ENCODE assay signal across 9 mouse cellular contexts in the genomic region with DNA sequence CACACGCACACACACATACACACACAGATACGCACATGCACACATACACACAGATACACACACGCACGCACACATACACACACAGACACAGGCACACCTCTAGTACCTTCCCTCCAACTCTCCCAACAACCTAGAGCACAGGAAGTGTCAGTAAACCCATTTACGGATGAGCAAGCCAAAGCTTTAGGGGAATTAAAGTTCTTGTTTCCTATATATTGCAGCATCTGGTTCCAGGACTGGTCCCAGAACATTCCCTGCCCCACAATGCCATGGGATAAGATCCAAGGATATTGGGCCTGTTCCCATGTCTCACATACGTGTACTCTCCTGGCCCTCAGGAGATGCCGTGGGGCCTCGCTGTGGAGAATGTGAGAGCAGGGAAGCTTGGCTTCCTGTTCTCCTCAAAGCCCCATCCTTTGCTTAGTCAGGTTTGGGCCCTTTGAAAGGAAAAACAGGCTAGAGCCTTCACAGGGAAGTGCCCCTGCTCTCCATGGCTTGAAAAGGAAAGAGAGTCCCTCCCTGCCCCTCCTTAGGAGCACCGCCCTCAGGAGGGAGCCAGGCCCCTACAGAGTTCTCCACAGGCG.
DNase-seq lines count a peak whose midpoint lies in the region; ATAC-seq and TF ChIP-seq lines count a peak whose summit lies in the region.
"Had no signal": no experiment of that assay in that cellular context is flagged by ENCODE, and none has a peak within 500 bp of the region (broad histone marks: within the 10 kb centered on the region; RNA-seq: fewer than 3 reads in every experiment).

No protein-coding gene starts in this region.

- peaks cover 52% of the 10 kb centered on the region for H3K4me1 ChIP-seq in heart, embryonic 13.5 days
- peaks cover 23% of the 10 kb centered on the region for H3K4me1 ChIP-seq in lung, embryonic 14.5 days (ENCODE audit: insufficient read depth)
- peaks cover 33% of the 10 kb centered on the region for H3K4me1 ChIP-seq in intestine, embryonic 15.5 days (replicated peaks)
- peaks cover 16% of the 10 kb centered on the region for H3K4me1 ChIP-seq in stomach, embryonic 14.5 days (ENCODE audit: control insufficient read depth, insufficient read depth, low read length)

- H3K27me3 ChIP-seq in heart, embryonic 13.5 days (replicated peaks) = no peaks in the 10 kb centered on the region
- no peaks in the 10 kb centered on the region for H3K27me3 ChIP-seq in lung, embryonic 14.5 days (ENCODE audit: insufficient read depth, low read length)
- no peaks in the 10 kb centered on the region for H3K27me3 ChIP-seq in intestine, embryonic 15.5 days (replicated peaks)
- H3K27me3 ChIP-seq in stomach, embryonic 14.5 days (ENCODE audit: control insufficient read depth, insufficient read depth, low read length) = no peaks in the 10 kb centered on the region
- H3K27me3 ChIP-seq: hindbrain, embryonic 12.5 days had no signal

- H3K4me3 ChIP-seq in heart, embryonic 13.5 days = no peak overlapping the region
- no peak overlapping the region for H3K4me3 ChIP-seq in lung, embryonic 14.5 days (ENCODE audit: low read depth, low read length)
- H3K4me3 ChIP-seq in intestine, embryonic 15.5 days (replicated peaks) = no peak overlapping the region
- H3K4me3 ChIP-seq in stomach, embryonic 14.5 days (ENCODE audit: low read depth, low read length) = no peak overlapping the region
- H3K4me3 ChIP-seq: hindbrain, embryonic 12.5 days had no signal

- DNase-seq in heart, postnatal 36 days = no peak
- DNase-seq in lung, embryonic 14.5 days = peak; percentile 23
- no peak for DNase-seq in lung, postnatal 10 days
- DNase-seq in B cell, adult 2 months = no peak
- DNase-seq in spleen, postnatal 4 days (ENCODE audit: low spot score in 2 of 2) = no peak

- peak overlapping the region; percentile 37; the same call in 1 of the 2 replicates for H3K27ac ChIP-seq in heart, embryonic 13.5 days (replicated peaks)
- H3K27ac ChIP-seq in lung, embryonic 14.5 days (ENCODE audit: low read depth) = peak overlapping the region; percentile 54; the same call in 1 of the 2 replicates
- peak overlapping the region; percentile 76 for H3K27ac ChIP-seq in intestine, embryonic 15.5 days
- peak overlapping the region; percentile 24; the same call in 1 of the 2 replicates for H3K27ac ChIP-seq in stomach, embryonic 14.5 days (ENCODE audit: low read length)
- H3K27ac ChIP-seq: hindbrain, embryonic 12.5 days had no signal

- no peak overlapping the region for H3K9ac ChIP-seq in heart, embryonic 13.5 days
- H3K9ac ChIP-seq in lung, embryonic 14.5 days = 0 out of 2 replicates have a peak overlapping the region, but pooled peaks have one; percentile 6
- no peak overlapping the region for H3K9ac ChIP-seq in intestine, embryonic 15.5 days
- H3K9ac ChIP-seq in stomach, embryonic 14.5 days (replicated peaks; ENCODE audit: low read depth, low read length) = no peak overlapping the region
- H3K9ac ChIP-seq: hindbrain, embryonic 12.5 days had no signal

- no peak for ATAC-seq in heart, embryonic 13.5 days (ENCODE audit: extremely low read depth, insufficient number of reproducible peaks, low FRiP score, low TSS enrichment)
- no peak for ATAC-seq in lung, embryonic 14.5 days (ENCODE audit: insufficient read depth)
- ATAC-seq in intestine, embryonic 15.5 days = peak; percentile 21
- ATAC-seq in stomach, embryonic 14.5 days (ENCODE audit: insufficient number of reproducible peaks, insufficient read depth, low FRiP score, low read depth) = no peak

- no peak overlapping the region for H3K4me2 ChIP-seq in heart, embryonic 13.5 days
- H3K4me2 ChIP-seq in lung, embryonic 14.5 days = no peak overlapping the region
- peak overlapping the region; percentile 18; the same call in 1 of the 2 replicates for H3K4me2 ChIP-seq in intestine, embryonic 15.5 days (replicated peaks)
- H3K4me2 ChIP-seq in stomach, embryonic 14.5 days (replicated peaks; ENCODE audit: low read depth, low read length) = no peak overlapping the region
- H3K4me2 ChIP-seq: hindbrain, embryonic 12.5 days had no signal

- H3K36me3 ChIP-seq in heart, embryonic 13.5 days = no peaks in the 10 kb centered on the region
- H3K36me3 ChIP-seq in lung, embryonic 14.5 days (ENCODE audit: insufficient read depth) = no peaks in the 10 kb centered on the region
- H3K36me3 ChIP-seq in intestine, embryonic 15.5 days = no peaks in the 10 kb centered on the region
- no peaks in the 10 kb centered on the region for H3K36me3 ChIP-seq in stomach, embryonic 14.5 days (ENCODE audit: control insufficient read depth, insufficient read depth, low read length)
- H3K36me3 ChIP-seq: hindbrain, embryonic 12.5 days had no signal

- 79% methylated on average over 10 of the region's 10 CpGs for WGBS in heart, embryonic 13.5 days
- WGBS in lung, embryonic 14.5 days = 77% methylated on average over 10 of the region's 10 CpGs
- 70% methylated on average over 10 of the region's 10 CpGs for WGBS in intestine, embryonic 15.5 days
- WGBS in stomach, embryonic 14.5 days = 70% methylated on average over 9 of the region's 10 CpGs

- no peak for TF ChIP-seq CTCF in lung, embryonic 14.5 days (IDR thresholded peaks at IDR 0.05; ENCODE audit: low read depth)

- intact Hi-C loops in heart, postnatal 36 days (cut with DNase I) = loop anchor here (2.0 kb wide), 2 partner anchors 27 to 273 kb away; no protein-coding TSS in a partner anchor

- H3K9me3 ChIP-seq in heart, embryonic 13.5 days = no peaks in the 10 kb centered on the region
- H3K9me3 ChIP-seq in lung, embryonic 14.5 days (ENCODE audit: low read depth, low read length) = no peaks in the 10 kb centered on the region
- H3K9me3 ChIP-seq in intestine, embryonic 15.5 days = no peaks in the 10 kb centered on the region
- H3K9me3 ChIP-seq in stomach, embryonic 14.5 days (ENCODE audit: control insufficient read depth, low read depth, low read length) = no peaks in the 10 kb centered on the region
- H3K9me3 ChIP-seq: hindbrain, embryonic 12.5 days had no signal

Comparison
In these comparisons a context has a peak if more than half of its experiments do, and no peak if none do; other contexts are left out.
1. H3K27ac ChIP-seq: peak in every context shown above with its lines; median percentile 76 in intestine, embryonic 15.5 days; 54 in lung, embryonic 14.5 days; 37 in heart, embryonic 13.5 days; 24 in stomach, embryonic 14.5 days.